Mouse (Mus musculus) midbrain, embryonic 13.5 days (tissue): ENCODE results near the gene Tspan4. TPM values are rescaled to one million over a fixed set of nuclear protein-coding genes. Genes with fewer than 3 reads are reported as not detected.

Experiments
- ATAC-seq: fragments of 200-750 bp; cut with Nextera tagmentation; 2 replicates; pipeline ENCODE4 v1.8.0; 2017; ENCODE audit warnings: mild to moderate bottlenecking, moderate TSS enrichment, moderate library complexity
- H3K27ac ChIP-seq: fragments of 300-500 bp; sonication (generic); 2 replicates; pipeline ENCODE4 v1.5.1; 2015; ENCODE audit warnings: inconsistent platforms, mild to moderate bottlenecking, moderate library complexity
- H3K27me3 ChIP-seq: fragments of 300-500 bp; sonication (generic); 2 replicates; pipeline ENCODE4 v1.6.1; 2015; ENCODE audit warnings: mild to moderate bottlenecking, inconsistent platforms
- H3K36me3 ChIP-seq: fragments of 300-500 bp; sonication (generic); 2 replicates; pipeline ENCODE4 v1.6.1; 2015; ENCODE audit warnings: mild to moderate bottlenecking, inconsistent platforms
- H3K4me1 ChIP-seq: fragments of 300-500 bp; sonication (generic); replicated peaks from 2 replicates; pipeline ENCODE4 v1.6.1; 2015; ENCODE audit warnings: inconsistent platforms
- H3K4me2 ChIP-seq: fragments of 300-500 bp; sonication (generic); replicated peaks from 2 replicates; pipeline ENCODE4 v1.6.1; 2015; ENCODE audit warnings: moderate library complexity, mild to moderate bottlenecking, inconsistent platforms
- H3K4me3 ChIP-seq: fragments of 300-500 bp; sonication (generic); replicated peaks from 2 replicates; pipeline ENCODE4 v1.5.1; 2015; ENCODE audit warnings: mild to moderate bottlenecking, inconsistent platforms
- H3K9ac ChIP-seq: fragments of 300-500 bp; sonication (generic); replicated peaks from 2 replicates; pipeline ENCODE4 v1.6.1; 2015; ENCODE audit warnings: mild to moderate bottlenecking, inconsistent platforms
- H3K9me3 ChIP-seq: fragments of 300-500 bp; sonication (generic); 2 replicates; pipeline ENCODE4 v1.6.1; 2016; ENCODE audit warnings: mild to moderate bottlenecking, inconsistent platforms
- WGBS: fragments of 180-500 bp; shearing (Covaris S2); methylation state at CpG from one replicate; pipeline ENCODE4 v1.1.7; 2015; 5-methylcytosine and 5-hydroxymethylcytosine counted together
- polyA plus RNA-seq: library from polyadenylated mRNA; unstranded; fragments of >200 nt; fragmentation: Nextera tagmentation; extraction: Ambion mirVana; gene quantifications from 2 replicates; pipeline ENCODE4 v1.2.1, GENCODE M21; 2015

Tspan4 gene
- polyA plus RNA-seq, 1 experiment from 2014 or later: 23.6 TPM

DNA sequence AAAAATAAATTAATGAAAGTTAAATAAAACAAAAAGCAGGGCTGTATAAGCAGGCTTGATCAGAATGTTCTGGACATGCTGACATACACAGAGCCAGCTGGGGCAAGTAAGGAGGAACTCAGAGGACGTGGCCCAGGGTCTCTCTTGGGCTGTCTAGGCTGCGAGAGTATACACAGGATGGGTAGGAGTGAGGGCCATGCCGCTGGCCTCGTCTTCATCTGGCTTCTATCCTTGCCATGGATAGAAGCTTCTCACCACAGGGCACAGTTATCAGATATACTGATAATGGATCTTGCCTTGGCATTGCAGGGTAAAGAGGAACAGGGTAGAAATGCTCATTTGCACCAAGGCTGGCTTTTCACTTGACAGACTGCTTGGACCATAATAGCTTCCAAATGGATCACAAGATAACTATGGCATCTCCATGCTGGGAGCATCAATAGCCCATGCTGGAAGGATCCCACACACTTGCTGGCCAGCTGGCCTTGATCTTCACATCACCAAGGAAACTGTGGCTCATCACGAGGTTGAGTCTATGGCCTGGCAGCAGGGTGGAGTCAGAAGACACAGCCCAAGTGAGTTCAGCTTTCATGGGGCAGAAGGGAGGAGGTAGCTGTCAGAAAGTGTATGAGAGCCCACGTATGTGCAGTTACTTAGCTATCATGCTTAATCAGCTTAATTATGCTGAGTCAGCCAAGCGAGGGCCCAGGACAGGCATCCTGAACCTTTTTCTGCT lies 26.9 kb downstream of the Tspan4 start:
- peaks cover 43% of the 10 kb centered on the region for H3K36me3 ChIP-seq
- H3K9me3 ChIP-seq: no peaks in the 10 kb centered on the region
- 93% methylated on average over 7 of the region's 7 CpGs for WGBS
- H3K27me3 ChIP-seq: no peaks in the 10 kb centered on the region
- no peak overlapping the region for H3K9ac ChIP-seq
- no peak overlapping the region for H3K27ac ChIP-seq
- no peak overlapping the region for H3K4me2 ChIP-seq
- no peaks in the 10 kb centered on the region for H3K4me1 ChIP-seq
- H3K4me3 ChIP-seq: no peak overlapping the region
- ATAC-seq: no peak

DNA sequence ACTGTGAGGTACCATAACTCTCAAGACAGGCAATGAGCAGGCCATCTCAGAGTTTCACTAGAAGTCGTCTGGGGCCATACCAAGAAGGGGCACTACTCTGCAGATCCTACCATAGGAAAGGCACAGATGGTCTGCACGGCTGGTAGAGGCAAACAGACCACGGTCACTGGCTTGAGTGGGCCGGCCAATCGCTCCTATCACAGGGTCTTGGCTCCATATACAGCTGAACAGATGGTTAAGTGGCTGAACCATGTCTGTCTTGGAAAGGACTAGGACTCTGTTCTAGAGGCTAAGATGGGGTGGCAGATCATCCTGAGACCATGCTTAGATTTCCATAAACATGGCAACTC lies 27.5 kb downstream of the Tspan4 start:
- 94% methylated on average over 5 of the region's 5 CpGs for WGBS
- H3K36me3 ChIP-seq: peaks cover 39% of the 10 kb centered on the region
- no peaks in the 10 kb centered on the region for H3K4me1 ChIP-seq
- no peak overlapping the region for H3K9ac ChIP-seq
- no peak overlapping the region for H3K4me3 ChIP-seq
- H3K27ac ChIP-seq: no peak overlapping the region
- H3K27me3 ChIP-seq: no peaks in the 10 kb centered on the region
- H3K4me2 ChIP-seq: no peak overlapping the region
- ATAC-seq: no peak
- no peaks in the 10 kb centered on the region for H3K9me3 ChIP-seq

GRCm38 (mm10) chr7:141506278-141506677 lies 31.2 kb downstream of the Tspan4 start:
- 0 out of 2 replicates have a peak overlapping the region, but pooled peaks have one; percentile 3 for H3K9ac ChIP-seq
- WGBS: 62% methylated on average over 2 of the region's 2 CpGs
- ATAC-seq: no peak
- H3K4me3 ChIP-seq: no peak overlapping the region
- no peaks in the 10 kb centered on the region for H3K9me3 ChIP-seq
- H3K4me2 ChIP-seq: no peak overlapping the region
- no peaks in the 10 kb centered on the region for H3K4me1 ChIP-seq
- no peak overlapping the region for H3K27ac ChIP-seq
- H3K27me3 ChIP-seq: no peaks in the 10 kb centered on the region
- H3K36me3 ChIP-seq: peaks cover 34% of the 10 kb centered on the region

DNA sequence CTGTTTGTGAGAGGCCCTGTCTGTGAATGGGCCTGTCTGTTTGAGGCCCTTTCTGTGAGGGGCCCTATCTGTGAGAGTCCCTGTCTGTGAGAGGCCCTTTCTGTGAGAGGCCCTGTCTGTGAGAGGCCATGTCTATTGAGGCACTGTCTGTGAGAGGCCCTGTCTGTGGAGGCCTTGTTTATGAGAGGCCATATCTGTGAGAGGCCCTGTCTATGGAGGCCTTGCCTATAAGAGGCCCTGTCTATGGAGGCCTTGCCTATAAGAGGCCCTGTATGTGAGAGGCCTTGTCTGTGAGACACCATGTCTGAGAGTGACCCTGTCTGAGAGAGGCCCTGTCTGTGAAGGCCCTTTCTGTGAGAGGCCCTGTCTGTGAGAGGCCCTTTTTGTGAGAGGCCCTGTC lies 33.1 kb downstream of the Tspan4 start:
- no peak overlapping the region for H3K4me3 ChIP-seq
- no peak for ATAC-seq
- H3K27ac ChIP-seq: 0 out of 2 replicates have a peak overlapping the region, but pooled peaks have one; percentile 25
- H3K36me3 ChIP-seq: peaks cover 39% of the 10 kb centered on the region
- no peak overlapping the region for H3K9ac ChIP-seq
- H3K4me1 ChIP-seq: no peaks in the 10 kb centered on the region
- no peak overlapping the region for H3K4me2 ChIP-seq
- H3K9me3 ChIP-seq: no peaks in the 10 kb centered on the region
- H3K27me3 ChIP-seq: no peaks in the 10 kb centered on the region

DNA sequence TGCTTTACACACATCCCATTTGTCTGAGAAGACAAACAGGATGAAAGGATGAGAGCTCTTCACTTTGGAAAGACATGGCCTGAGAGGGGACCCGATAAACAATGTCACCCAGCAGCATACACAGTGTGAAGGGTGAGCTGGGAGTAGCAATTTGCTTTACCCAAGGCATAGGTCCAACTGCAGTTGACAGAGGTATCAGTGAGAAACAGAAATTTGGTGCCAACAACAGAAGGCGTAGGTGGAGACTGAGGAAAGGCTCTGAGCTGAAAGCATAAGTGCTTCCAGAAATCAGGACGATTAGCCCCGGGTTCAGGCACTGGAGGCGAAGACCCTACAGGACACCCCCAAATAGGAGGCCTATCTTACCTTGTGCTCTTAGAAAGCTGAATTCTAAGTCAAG lies 35.2 kb downstream of the Tspan4 start:
- Histone ChIP-seq H3K27ac (no peak overlapping the region), H3K27me3 (no peaks in the 10 kb centered on the region), H3K4me1 (no peaks in the 10 kb centered on the region), H3K4me3 (no peak overlapping the region), H3K9me3 (no peaks in the 10 kb centered on the region), H3K36me3 (peaks cover 48% of the 10 kb centered on the region), H3K9ac (no peak overlapping the region), H3K4me2 (no peak overlapping the region)
- ATAC-seq: no peak
- WGBS: 97% methylated on average over 5 of the region's 5 CpGs

DNA sequence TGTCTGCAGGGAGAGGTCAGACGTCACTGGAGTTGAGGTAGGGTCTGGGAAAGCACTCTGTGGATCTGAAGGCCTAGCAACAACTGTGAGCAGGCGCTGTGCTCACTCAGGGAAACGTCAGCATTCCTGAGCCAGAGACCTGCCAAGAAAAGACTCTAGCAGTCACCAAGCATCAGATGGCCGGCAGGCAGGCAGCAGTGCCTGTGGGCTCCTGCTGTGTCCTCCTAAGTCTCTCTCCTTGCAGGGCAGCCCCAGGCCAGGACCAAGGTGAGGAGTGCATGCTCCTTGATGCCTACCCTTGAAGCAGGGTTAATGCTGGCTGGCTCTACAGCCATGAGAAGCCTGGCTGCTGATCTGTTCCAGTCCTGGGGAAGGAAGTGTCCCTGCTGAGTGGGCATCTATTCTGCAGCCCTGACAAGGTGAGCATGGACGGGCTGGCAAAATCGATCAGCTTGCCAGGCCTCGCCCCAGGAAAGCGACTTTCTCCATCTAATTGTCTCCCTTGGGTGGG lies 35.7 kb downstream of the Tspan4 start:
- WGBS: 72% methylated on average over 8 of the region's 8 CpGs
- Histone ChIP-seq H3K27ac (no peak overlapping the region), H3K4me2 (no peak overlapping the region), H3K36me3 (peaks cover 52% of the 10 kb centered on the region), H3K27me3 (no peaks in the 10 kb centered on the region), H3K9me3 (no peaks in the 10 kb centered on the region), H3K4me3 (no peak overlapping the region), H3K9ac (no peak overlapping the region), H3K4me1 (no peaks in the 10 kb centered on the region)
- ATAC-seq: no peak

DNA sequence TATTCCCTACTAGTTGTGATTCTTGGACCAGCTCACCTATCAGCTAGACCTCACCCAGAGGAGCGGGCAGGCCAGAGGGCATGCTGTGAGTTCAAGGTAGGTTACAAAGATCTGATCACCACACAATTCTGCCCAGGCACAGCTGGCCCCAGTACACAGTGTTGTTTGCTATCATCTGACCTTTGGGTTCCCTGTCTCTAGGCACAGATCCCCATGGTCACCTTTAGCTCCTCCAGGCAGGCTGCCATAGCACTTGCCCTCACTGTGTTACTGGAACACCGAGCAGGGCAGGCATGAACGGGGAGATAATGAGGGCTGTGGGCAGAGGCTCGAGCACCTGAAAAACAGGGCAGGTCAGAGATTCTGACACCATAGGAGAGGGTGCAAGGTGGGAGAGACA lies 42.6 kb downstream of the Tspan4 start:
- Histone ChIP-seq H3K4me1 (no peaks in the 10 kb centered on the region), H3K4me2 (no peak overlapping the region), H3K9me3 (no peaks in the 10 kb centered on the region), H3K27me3 (no peaks in the 10 kb centered on the region), H3K4me3 (no peak overlapping the region), H3K9ac (no peak overlapping the region; the same call in 1 of the 2 replicates), H3K36me3 (peaks cover 63% of the 10 kb centered on the region), H3K27ac (no peak overlapping the region)
- ATAC-seq: no peak
- WGBS: 86% methylated on average over 4 of the region's 4 CpGs

DNA sequence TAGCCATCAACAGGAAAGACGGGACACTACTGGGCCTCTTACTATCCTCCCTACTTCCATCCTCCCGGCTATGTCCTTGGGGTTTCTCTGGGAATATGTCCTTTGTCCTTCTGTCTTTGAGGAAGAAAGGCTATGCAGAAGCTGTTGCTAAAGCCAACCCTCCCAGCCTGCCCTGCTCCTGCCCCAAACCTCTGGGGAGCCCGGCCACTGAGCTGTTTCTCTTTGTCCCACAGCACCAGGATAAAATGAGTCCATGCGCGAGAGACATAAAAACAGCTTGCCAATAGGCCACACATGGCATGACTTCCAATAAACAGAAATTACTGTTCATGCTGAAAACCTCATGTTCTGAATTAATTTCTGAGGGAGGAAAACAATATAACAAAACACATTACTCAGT lies 43.3 kb downstream of the Tspan4 start:
- peaks cover 58% of the 10 kb centered on the region for H3K36me3 ChIP-seq
- H3K4me1 ChIP-seq: no peaks in the 10 kb centered on the region
- WGBS: 81% methylated on average over 5 of the region's 5 CpGs
- H3K27ac ChIP-seq: no peak overlapping the region
- no peaks in the 10 kb centered on the region for H3K27me3 ChIP-seq
- no peak overlapping the region for H3K4me2 ChIP-seq
- ATAC-seq: no peak
- no peaks in the 10 kb centered on the region for H3K9me3 ChIP-seq
- no peak overlapping the region for H3K4me3 ChIP-seq
- H3K9ac ChIP-seq: no peak overlapping the region

DNA sequence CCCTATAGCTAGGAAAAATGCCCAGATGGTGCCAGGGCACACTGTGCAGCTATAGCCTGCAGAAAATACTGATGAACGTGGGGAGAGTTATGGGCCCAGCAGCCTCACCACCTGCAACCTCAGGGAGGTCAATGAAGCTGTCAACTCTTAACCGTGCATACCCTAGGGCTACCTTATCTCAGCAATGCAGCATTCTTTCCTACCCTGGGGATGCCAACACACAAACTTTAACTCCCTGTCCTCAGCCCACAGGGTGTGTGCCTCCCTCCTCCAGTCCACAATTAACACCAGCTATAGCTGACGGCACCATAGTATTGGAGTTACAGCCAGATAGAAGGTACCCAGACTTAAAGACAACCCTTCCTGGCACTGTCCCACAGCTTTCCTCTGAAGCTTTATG lies 43.9 kb downstream of the Tspan4 start:
- Histone ChIP-seq H3K36me3 (peaks cover 53% of the 10 kb centered on the region), H3K4me2 (no peak overlapping the region), H3K27me3 (no peaks in the 10 kb centered on the region), H3K9ac (no peak overlapping the region), H3K4me3 (no peak overlapping the region), H3K4me1 (no peaks in the 10 kb centered on the region), H3K9me3 (no peaks in the 10 kb centered on the region), H3K27ac (no peak overlapping the region)
- 84% methylated on average over 3 of the region's 3 CpGs for WGBS
- ATAC-seq: no peak

- 78% methylated on average over 1 of the region's 1 CpGs for WGBS
- no peaks in the 10 kb centered on the region for H3K9me3 ChIP-seq
- H3K27ac ChIP-seq: no peak overlapping the region
- no peak overlapping the region for H3K4me3 ChIP-seq
- no peak overlapping the region for H3K4me2 ChIP-seq
- no peaks in the 10 kb centered on the region for H3K4me1 ChIP-seq
- no peaks in the 10 kb centered on the region for H3K27me3 ChIP-seq
- H3K36me3 ChIP-seq: peaks cover 50% of the 10 kb centered on the region
- H3K9ac ChIP-seq: no peak overlapping the region
- ATAC-seq: no peak
Measured at GRCm38 (mm10) chr7:141519795-141520194, 44.8 kb downstream of the Tspan4 start.

DNA sequence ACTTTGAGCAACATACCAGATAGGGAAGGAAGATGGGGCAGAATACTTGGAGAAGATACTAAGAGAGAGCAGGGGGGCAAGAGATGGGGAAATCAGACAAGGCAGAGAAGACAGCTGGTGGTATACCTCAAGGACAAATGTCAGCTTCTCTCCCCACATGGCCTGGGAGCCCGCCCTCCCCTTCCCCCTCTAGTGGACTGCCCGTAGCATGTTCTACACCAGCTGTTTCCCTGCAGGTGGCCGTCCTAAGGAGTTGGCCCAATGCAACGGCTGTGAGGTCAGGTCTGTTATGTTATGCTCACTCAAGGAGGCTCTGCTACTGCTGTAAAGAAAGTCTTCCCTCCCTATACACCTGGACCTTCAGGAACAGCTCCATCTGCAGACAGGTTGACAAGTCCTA lies 48.0 kb downstream of the Tspan4 start:
- WGBS: 54% methylated on average over 4 of the region's 4 CpGs
- Histone ChIP-seq H3K27me3 (no peaks in the 10 kb centered on the region), H3K4me3 (no peak overlapping the region), H3K9ac (0 out of 2 replicates have a peak overlapping the region, but pooled peaks have one; percentile 17), H3K36me3 (peaks cover 53% of the 10 kb centered on the region), H3K4me1 (no peaks in the 10 kb centered on the region), H3K4me2 (no peak overlapping the region), H3K27ac (no peak overlapping the region), H3K9me3 (no peaks in the 10 kb centered on the region)
- ATAC-seq: no peak

GRCm38 (mm10) chr7:141524271-141524670 lies 49.2 kb downstream of the Tspan4 start:
- H3K4me2 ChIP-seq: no peak overlapping the region
- H3K27ac ChIP-seq: no peak overlapping the region
- no peaks in the 10 kb centered on the region for H3K4me1 ChIP-seq
- ATAC-seq: no peak
- H3K4me3 ChIP-seq: no peak overlapping the region
- peaks cover 58% of the 10 kb centered on the region for H3K36me3 ChIP-seq
- WGBS: 95% methylated on average over 4 of the region's 4 CpGs
- H3K9ac ChIP-seq: no peak overlapping the region
- no peaks in the 10 kb centered on the region for H3K27me3 ChIP-seq
- no peaks in the 10 kb centered on the region for H3K9me3 ChIP-seq
